Mouse (Mus musculus) midbrain, embryonic 16.5 days (tissue): Measurements from ENCODE around the gene Hivep3. TPM values are rescaled to one million over a fixed set of nuclear protein-coding genes. Genes with fewer than 3 reads are reported as not detected.

Experiments
- ATAC-seq: fragments of 200-750 bp; cut with Nextera tagmentation; 2 replicates; pipeline ENCODE4 v1.8.0; 2017; ENCODE audit warnings: moderate TSS enrichment
- H3K27ac ChIP-seq: fragments of 300-500 bp; sonication (generic); 2 replicates; pipeline ENCODE4 v1.5.1; 2014; ENCODE audit warnings: mild to moderate bottlenecking, low read length, mixed read lengths
- H3K27me3 ChIP-seq: fragments of 300-500 bp; sonication (generic); 2 replicates; pipeline ENCODE4 v1.6.1; 2014; ENCODE audit warnings: low read depth, low read length, mixed read lengths; ENCODE audit not compliant: control insufficient read depth, insufficient read depth
- H3K36me3 ChIP-seq: fragments of 300-500 bp; sonication (generic); 2 replicates; pipeline ENCODE4 v1.6.1; 2014; ENCODE audit warnings: mild to moderate bottlenecking, low read length, moderate library complexity, mixed read lengths; ENCODE audit not compliant: control insufficient read depth, insufficient read depth
- H3K4me1 ChIP-seq: fragments of 300-500 bp; sonication (generic); 2 replicates; pipeline ENCODE4 v1.6.1; 2014; ENCODE audit warnings: mild to moderate bottlenecking, low read length, mixed read lengths; ENCODE audit not compliant: control insufficient read depth, insufficient read depth
- H3K4me2 ChIP-seq: fragments of 300-500 bp; sonication (generic); 2 replicates; pipeline ENCODE4 v1.6.1; 2014; ENCODE audit warnings: mild to moderate bottlenecking, low read length, mixed read lengths
- H3K4me3 ChIP-seq: fragments of 300-500 bp; sonication (generic); 2 replicates; pipeline ENCODE4 v1.5.1; 2014; ENCODE audit warnings: low read depth, mild to moderate bottlenecking, low read length, moderate library complexity, mixed read lengths
- H3K9ac ChIP-seq: fragments of 300-500 bp; sonication (generic); 2 replicates; pipeline ENCODE4 v1.6.1; 2014; ENCODE audit warnings: low read depth, low read length, mixed read lengths
- H3K9me3 ChIP-seq: fragments of 300-500 bp; sonication (generic); replicated peaks from 2 replicates; pipeline ENCODE4 v1.6.1; 2014; ENCODE audit warnings: mild to moderate bottlenecking, low read length, mixed read lengths; ENCODE audit not compliant: control insufficient read depth, poor library complexity, severe bottlenecking
- WGBS: fragments of 180-500 bp; shearing (Covaris S2); extraction: QIAGEN DNeasy Blood & Tissue Kit; methylation state at CpG from one replicate; pipeline ENCODE4 v1.1.7; 2014; 5-methylcytosine and 5-hydroxymethylcytosine counted together
- polyA plus RNA-seq: library from polyadenylated mRNA; unstranded; fragments of >200 nt; fragmentation: Nextera tagmentation; extraction: Ambion mirVana; gene quantifications from 2 replicates; pipeline ENCODE4 v1.2.1, GENCODE M21; 2015

Hivep3 gene
- polyA plus RNA-seq, 1 experiment from 2014 or later, result 20.2 TPM

DNA sequence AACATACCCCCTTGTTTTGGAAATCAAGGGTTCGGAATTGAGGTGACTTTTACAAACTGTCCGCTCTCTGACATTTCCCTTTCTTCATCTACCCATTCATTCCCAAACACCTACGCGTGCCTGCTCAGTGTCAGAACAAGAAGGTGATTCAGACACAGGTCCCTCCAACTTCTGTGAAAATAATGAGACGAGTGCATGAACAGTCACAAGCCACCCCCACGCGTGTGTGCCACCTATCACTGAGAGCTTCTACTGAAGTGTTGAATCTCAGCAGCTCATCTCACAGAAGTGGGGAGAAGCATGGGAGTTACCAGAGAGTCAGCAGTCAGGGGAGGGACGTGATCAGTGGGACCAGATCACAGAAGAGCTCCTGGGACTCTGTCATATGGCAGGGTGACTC is 343.7 kb downstream of the Hivep3 start:
- Histone ChIP-seq H3K27ac (no peak overlapping the region), H3K9ac (no peak overlapping the region), H3K4me3 (no peak overlapping the region), H3K9me3 (no peaks in the 10 kb centered on the region), H3K27me3 (no peaks in the 10 kb centered on the region), H3K4me2 (no peak overlapping the region), H3K4me1 (no peaks in the 10 kb centered on the region; the same call in 1 of the 2 replicates), H3K36me3 (no peaks in the 10 kb centered on the region)
- no peak for ATAC-seq
- 83% methylated on average over 8 of the region's 8 CpGs for WGBS

DNA sequence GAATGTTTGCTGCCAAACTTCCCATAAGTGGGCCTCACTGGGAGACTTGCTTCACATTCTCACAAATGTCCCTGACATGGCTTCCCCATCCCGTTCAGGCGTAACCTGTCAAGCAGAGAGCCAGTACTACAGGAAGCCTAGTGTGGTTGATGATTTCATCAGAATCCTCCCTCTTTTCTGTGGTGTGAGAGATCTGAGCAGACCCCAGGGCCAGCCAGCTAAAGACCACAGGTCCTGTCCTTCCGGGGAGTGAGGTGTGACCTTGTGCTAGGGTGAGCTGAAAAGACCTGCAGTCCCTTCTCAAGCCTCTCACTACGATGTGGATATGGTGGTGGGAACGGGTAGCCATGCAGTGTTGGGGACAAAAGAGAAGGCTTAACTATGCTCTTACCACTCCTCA is 348.9 kb downstream of the Hivep3 start:
- Histone ChIP-seq H3K27ac (no peak overlapping the region), H3K27me3 (no peaks in the 10 kb centered on the region), H3K9ac (no peak overlapping the region), H3K4me2 (no peak overlapping the region), H3K9me3 (no peaks in the 10 kb centered on the region), H3K36me3 (no peaks in the 10 kb centered on the region), H3K4me1 (no peaks in the 10 kb centered on the region), H3K4me3 (no peak overlapping the region)
- WGBS, result 88% methylated on average over 5 of the region's 5 CpGs
- ATAC-seq, result no peak

DNA sequence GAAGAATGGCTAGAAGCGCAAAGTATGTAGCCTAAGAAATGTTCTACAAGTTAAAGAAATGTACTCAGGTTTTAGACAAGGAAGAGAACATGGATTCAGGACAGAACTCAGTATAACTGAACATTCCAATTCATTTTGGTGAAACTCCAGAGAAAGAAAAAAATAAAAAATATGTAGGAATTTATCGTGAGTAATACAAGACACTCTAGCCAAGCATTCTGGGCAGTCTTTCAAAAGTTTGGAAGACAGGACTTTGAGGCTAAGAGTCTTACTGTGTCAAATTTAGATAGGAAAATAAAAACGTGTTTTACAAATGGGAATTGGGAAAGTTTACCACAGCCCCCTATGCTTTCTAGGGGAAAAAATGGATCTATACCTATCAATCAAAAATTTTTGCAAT is 350.1 kb downstream of the Hivep3 start:
- Histone ChIP-seq H3K27ac (no peak overlapping the region), H3K9me3 (no peaks in the 10 kb centered on the region), H3K36me3 (no peaks in the 10 kb centered on the region), H3K4me3 (no peak overlapping the region), H3K9ac (no peak overlapping the region), H3K27me3 (no peaks in the 10 kb centered on the region), H3K4me1 (no peaks in the 10 kb centered on the region), H3K4me2 (no peak overlapping the region)
- 90% methylated on average over 3 of the region's 3 CpGs for WGBS
- no peak for ATAC-seq

DNA sequence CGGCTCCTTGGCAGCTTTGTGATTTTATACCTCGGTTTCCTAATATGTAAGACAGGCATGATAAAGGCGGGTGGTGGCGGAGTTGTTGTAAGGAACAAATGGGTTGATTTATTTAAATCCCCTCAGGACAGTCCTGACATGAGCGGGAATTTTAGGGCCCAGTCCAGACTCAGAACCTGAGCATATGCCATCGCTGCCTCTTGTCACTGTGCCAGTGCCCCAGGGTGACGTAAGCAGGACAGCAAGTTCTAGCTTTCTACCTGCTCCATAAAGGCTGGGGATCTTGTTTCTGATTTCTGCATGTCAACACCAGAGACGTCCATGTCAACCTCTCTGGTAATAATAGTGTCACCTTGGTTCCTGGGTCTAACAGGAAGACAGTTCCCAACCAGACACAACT is 356.0 kb downstream of the Hivep3 start:
- Histone ChIP-seq H3K4me1 (no peaks in the 10 kb centered on the region), H3K4me2 (no peak overlapping the region)
- WGBS, result 86% methylated on average over 8 of the region's 8 CpGs

DNA sequence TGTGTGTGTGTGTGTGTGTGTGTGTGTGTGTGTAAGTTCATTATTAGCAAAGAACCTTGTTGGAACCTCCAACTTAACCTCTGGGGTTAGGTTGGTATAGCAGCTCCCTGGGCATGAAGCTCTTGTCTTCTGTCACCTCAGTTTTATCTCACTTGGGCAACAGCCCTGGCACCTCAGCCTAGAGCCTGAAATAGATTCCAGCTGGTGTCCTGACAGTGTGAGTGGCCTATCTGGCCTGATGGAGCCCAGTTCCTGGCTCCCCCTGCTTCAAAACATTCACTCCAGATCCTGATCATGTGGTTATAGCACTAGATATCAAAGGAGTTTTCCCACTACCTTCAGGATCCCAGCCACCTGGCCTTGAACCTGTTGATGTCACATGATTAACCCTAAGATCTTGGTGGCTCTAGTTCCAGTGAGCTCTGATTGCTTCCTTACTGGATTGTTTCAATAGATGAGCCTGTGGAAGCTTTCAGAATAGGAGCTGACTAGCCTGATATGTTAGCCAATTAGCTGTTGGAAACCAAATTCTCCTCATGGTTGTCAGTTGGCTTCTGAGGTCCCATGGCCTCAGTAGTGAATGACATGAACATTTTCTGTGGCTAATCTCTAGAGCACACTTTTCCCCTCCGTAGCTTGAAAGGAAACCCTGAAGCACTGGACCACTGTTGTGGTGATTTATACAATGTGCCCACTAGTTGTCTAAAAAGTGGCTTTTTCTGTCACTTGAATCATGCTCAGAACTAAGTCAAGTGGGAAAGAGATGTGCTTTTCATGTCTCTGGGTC is 358.6 kb downstream of the Hivep3 start:
- H3K9me3 ChIP-seq, result no peaks in the 10 kb centered on the region
- H3K36me3 ChIP-seq, result peaks cover 16% of the 10 kb centered on the region
- ATAC-seq, result no peak
- no peak overlapping the region for H3K4me2 ChIP-seq
- no peak overlapping the region for H3K4me3 ChIP-seq
- H3K27me3 ChIP-seq, result no peaks in the 10 kb centered on the region
- H3K9ac ChIP-seq, result no peak overlapping the region
- H3K27ac ChIP-seq, result no peak overlapping the region
- WGBS, result 86% methylated on average over 1 of the region's 1 CpGs
- no peaks in the 10 kb centered on the region for H3K4me1 ChIP-seq

More for the DNA sequence above, 356.0 kb downstream of the Hivep3 start:
- Histone ChIP-seq H3K36me3 (peaks cover under 1% of the 10 kb centered on the region; the same call in 1 of the 2 replicates), H3K27me3 (no peaks in the 10 kb centered on the region), H3K27ac (no peak overlapping the region), H3K9ac (no peak overlapping the region), H3K4me3 (no peak overlapping the region), H3K9me3 (no peaks in the 10 kb centered on the region)
- ATAC-seq, result no peak

DNA sequence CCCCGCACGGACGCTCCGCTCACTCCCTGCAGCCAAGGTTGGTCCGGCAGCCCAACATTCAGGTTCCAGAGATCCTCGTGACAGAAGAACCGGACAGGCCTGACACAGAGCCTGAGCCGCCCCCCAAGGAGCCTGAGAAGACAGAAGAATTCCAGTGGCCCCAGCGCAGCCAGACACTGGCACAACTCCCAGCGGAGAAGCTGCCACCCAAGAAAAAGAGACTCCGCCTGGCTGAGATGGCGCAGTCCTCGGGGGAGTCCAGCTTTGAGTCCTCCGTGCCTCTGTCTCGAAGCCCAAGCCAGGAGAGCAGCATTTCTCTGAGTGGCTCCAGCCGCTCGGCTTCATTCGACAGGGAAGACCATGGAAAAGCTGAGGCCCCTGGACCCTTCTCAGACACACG is 363.4 kb downstream of the Hivep3 start:
- no peaks in the 10 kb centered on the region for H3K27me3 ChIP-seq
- no peak overlapping the region for H3K9ac ChIP-seq
- peaks cover 43% of the 10 kb centered on the region for H3K36me3 ChIP-seq
- 88% methylated on average over 19 of the region's 19 CpGs for WGBS
- no peak overlapping the region for H3K4me3 ChIP-seq
- ATAC-seq, result no peak
- H3K4me1 ChIP-seq, result no peaks in the 10 kb centered on the region
- no peak overlapping the region for H3K4me2 ChIP-seq
- H3K27ac ChIP-seq, result no peak overlapping the region
- H3K9me3 ChIP-seq, result peaks cover 14% of the 10 kb centered on the region; the same call in 1 of the 2 replicates

DNA sequence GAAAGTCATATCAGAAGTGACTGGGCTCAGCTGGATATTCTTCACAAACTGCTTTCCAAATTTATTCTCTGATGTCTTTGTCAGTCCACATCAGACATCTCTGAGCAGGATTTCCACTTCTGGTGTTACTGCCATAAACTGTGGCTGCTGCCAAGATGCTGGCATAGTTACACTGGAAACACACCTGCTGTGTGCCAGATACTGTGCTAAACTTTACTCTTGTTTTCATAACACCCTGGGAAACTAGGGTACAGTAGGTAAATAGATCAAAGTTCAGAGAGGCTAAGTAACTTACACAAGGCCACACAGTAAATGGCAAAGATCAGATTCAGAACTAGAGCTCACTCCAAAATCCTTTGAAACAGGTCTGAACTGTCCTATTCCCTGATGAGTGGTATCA is 367.6 kb downstream of the Hivep3 start:
- ATAC-seq, result no peak
- Histone ChIP-seq H3K9me3 (peaks cover 14% of the 10 kb centered on the region; the same call in 1 of the 2 replicates), H3K4me1 (no peaks in the 10 kb centered on the region), H3K36me3 (peaks cover 34% of the 10 kb centered on the region), H3K9ac (no peak overlapping the region), H3K4me2 (no peak overlapping the region), H3K27ac (no peak overlapping the region), H3K4me3 (no peak overlapping the region), H3K27me3 (no peaks in the 10 kb centered on the region)

DNA sequence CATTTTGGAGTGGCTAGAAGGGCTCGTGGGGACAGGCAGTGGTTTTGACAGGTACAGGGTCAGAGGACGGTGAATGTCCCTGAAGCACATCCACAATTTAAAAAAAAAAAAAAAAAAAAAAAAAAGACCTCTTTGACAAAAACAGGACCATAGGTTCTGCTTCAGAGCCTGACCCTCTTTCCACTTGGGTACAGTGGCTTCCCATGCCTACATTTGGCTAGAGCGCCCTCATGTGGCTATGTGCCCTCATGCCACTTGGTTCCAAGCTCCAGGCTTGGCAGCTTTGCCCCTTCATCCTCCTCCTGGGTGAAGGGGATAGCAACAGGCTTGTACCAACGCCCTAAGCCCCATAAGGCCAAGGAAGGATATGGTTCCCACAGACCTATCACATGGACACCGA is 371.0 kb downstream of the Hivep3 start:
- Histone ChIP-seq H3K27me3 (no peaks in the 10 kb centered on the region), H3K9me3 (no peaks in the 10 kb centered on the region), H3K4me3 (no peak overlapping the region), H3K4me1 (no peaks in the 10 kb centered on the region), H3K27ac (no peak overlapping the region), H3K9ac (no peak overlapping the region), H3K4me2 (no peak overlapping the region), H3K36me3 (peaks cover 3% of the 10 kb centered on the region; the same call in 1 of the 2 replicates)
- no peak for ATAC-seq
- 49% methylated on average over 5 of the region's 5 CpGs for WGBS

DNA sequence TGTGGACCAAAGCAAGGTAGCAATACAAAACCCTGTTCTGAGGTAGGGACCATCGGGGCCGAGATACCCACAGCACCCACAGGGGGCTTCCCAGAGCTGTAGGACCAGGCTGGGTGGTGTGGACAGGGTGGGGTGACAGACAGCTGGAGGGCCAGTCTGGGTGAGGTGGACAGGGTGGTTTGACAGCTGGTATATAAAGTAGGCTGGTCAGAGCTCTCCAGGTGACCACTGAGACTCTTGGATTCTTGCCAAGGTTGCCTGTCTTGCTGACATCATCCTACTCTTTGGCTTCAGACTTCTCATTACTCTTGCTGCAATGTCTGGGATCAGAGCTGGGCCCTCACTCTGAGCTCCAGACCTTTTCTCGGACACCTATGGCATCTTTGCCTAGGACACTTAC is 372.8 kb downstream of the Hivep3 start:
- no peak for ATAC-seq
- Histone ChIP-seq H3K4me2 (no peak overlapping the region), H3K27me3 (no peaks in the 10 kb centered on the region), H3K9ac (no peak overlapping the region), H3K9me3 (no peaks in the 10 kb centered on the region), H3K4me1 (no peaks in the 10 kb centered on the region), H3K36me3 (no peaks in the 10 kb centered on the region), H3K27ac (no peak overlapping the region), H3K4me3 (no peak overlapping the region)
- 91% methylated on average over 3 of the region's 3 CpGs for WGBS
